In the genomic region with DNA sequence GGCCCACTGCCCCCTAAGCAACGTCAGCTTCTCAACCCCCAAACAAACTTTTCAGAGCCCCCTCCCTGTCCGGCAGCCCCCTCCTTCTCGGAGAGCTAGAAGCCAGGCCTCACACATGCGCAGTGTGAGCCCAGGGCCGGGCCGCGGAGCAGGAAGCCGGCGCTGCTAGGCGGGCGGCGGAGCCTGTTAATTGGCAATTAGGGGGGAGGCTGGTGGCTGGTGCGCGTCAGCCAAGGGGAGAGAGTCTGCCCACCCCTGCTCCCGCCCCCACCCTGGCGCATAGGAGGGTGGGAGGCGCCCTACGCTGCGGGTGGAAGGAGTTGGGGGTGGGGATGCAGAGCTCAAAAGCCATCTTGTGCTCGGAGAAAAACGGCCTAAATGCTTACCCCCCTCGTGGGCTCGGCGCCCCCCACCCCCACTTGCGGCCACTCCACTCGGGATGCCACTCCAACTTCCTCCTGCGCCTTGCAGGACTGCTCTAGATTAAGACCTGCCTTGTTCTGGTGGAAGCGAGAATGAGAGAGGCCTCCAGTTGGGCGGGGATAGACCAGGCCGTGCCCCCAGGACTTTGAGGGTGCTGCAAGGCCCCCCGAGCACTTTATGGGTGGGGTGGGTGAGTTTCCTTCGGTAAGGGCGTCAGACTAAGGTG, we compare ENCODE assay signal across 8 mouse cellular contexts. TPM values are rescaled to one million over a fixed set of nuclear protein-coding genes. Genes with fewer than 3 reads are reported as not detected.
DNase-seq lines count a peak whose midpoint lies in the region; ATAC-seq and TF ChIP-seq lines count a peak whose summit lies in the region.
"Had no signal": no experiment of that assay in that cellular context is flagged by ENCODE, and none has a peak within 500 bp of the region (broad histone marks: within the 10 kb centered on the region; RNA-seq: fewer than 3 reads in every experiment).

No protein-coding gene starts in this region.

- peak overlapping the region; percentile 65 for H3K4me2 ChIP-seq in CH12.LX (ENCODE audit: insufficient read depth, low read depth, poor library complexity, severe bottlenecking)
- H3K4me2 ChIP-seq in forebrain, embryonic 12.5 days: peak overlapping the region; percentile 47

- peaks cover 11 to 59% of the 10 kb centered on the region in 2 experiments for H3K4me1 ChIP-seq in CH12.LX (ENCODE audit: control insufficient read depth in 1 of 2, insufficient read depth in 2 of 2)
- H3K4me1 ChIP-seq in forebrain, embryonic 12.5 days: peaks cover 8% of the 10 kb centered on the region
- H3K4me1 ChIP-seq in midbrain, embryonic 10.5 days: peaks cover 14% of the 10 kb centered on the region

- no peak for TF ChIP-seq RAD21 in CH12.LX (IDR thresholded peaks at IDR 0.05; ENCODE audit: low read depth, low read length)

- TF ChIP-seq EP300 in CH12.LX (IDR thresholded peaks at IDR 0.05; ENCODE audit: low read length): no peak

- peak overlapping the region; percentile 84 for H3K9ac ChIP-seq in CH12.LX (ENCODE audit: insufficient read depth, low read depth)
- no peak overlapping the region for H3K9ac ChIP-seq in forebrain, embryonic 12.5 days

- peak overlapping the region; percentile 63 to 87 (median 66) for H3K4me3 ChIP-seq in CH12.LX (replicated peaks in 1 of 3; ENCODE audit: low read depth in 2 of 3, low read length in 2 of 3, poor library complexity in 1 of 3)
- peak overlapping the region; percentile 29 for H3K4me3 ChIP-seq in forebrain, embryonic 12.5 days (replicated peaks)
- peak overlapping the region; percentile 47 for H3K4me3 ChIP-seq in midbrain, embryonic 10.5 days

- DNase-seq in CH12.LX (ENCODE audit: extremely low read depth): peak; percentile 98
- DNase-seq in heart, postnatal 25 days (ENCODE audit: low spot score): peak; percentile 17
- peak; percentile 92 to 96 for DNase-seq in kidney, postnatal 4 days
- DNase-seq in midbrain, embryonic 10.5 days (ENCODE audit: low spot score): no peak
- DNase-seq in thymus, postnatal 0 days (ENCODE audit: low spot score): peak; percentile 21

- under 1% methylated on average over 33 of the region's 33 CpGs for WGBS in forebrain, embryonic 12.5 days
- 0% methylated on average over 33 of the region's 33 CpGs for WGBS in midbrain, embryonic 10.5 days

- peak; percentile 84 for TF ChIP-seq POLR2A in CH12.LX (IDR thresholded peaks at IDR 0.05; ENCODE audit: low read depth, low read length)

- no peaks in the 10 kb centered on the region for H3K9me3 ChIP-seq in CH12.LX (replicated peaks; ENCODE audit: low read length)
- no peaks in the 10 kb centered on the region for H3K9me3 ChIP-seq in forebrain, embryonic 12.5 days
- H3K9me3 ChIP-seq in midbrain, embryonic 10.5 days (replicated peaks): no peaks in the 10 kb centered on the region

- peak; percentile 84 for ATAC-seq in activated CD4-positive, CD25-positive, alpha-beta regulatory T cell, adult 4 months
- ATAC-seq in forebrain, embryonic 12.5 days (ENCODE audit: low FRiP score): peak; percentile 81; the same call in 1 of the 2 replicates

- H3K36me3 ChIP-seq in CH12.LX (replicated peaks in 1 of 2; ENCODE audit: control insufficient read depth in 1 of 2, insufficient read depth in 1 of 2, low read length in 1 of 2): no peaks in the 10 kb centered on the region
- H3K36me3 ChIP-seq in forebrain, embryonic 12.5 days (replicated peaks): no peaks in the 10 kb centered on the region
- H3K36me3 ChIP-seq in midbrain, embryonic 10.5 days: no peaks in the 10 kb centered on the region

- H3K27me3 ChIP-seq in CH12.LX (replicated peaks): peaks cover 11% of the 10 kb centered on the region
- peaks cover 99% of the 10 kb centered on the region for H3K27me3 ChIP-seq in forebrain, embryonic 12.5 days
- H3K27me3 ChIP-seq in midbrain, embryonic 10.5 days (ENCODE audit: low read depth, poor library complexity, severe bottlenecking): peaks cover 100% of the 10 kb centered on the region

- in situ Hi-C loops in CH12.LX (cut with MboI; ENCODE audit: low pct_ligation_motif_present, low pct_unique_long_range_greater_than_20kb, low sequenced_read_pairs): no loop called here

- no peaks in the 10 kb centered on the region for H3K79me2 ChIP-seq in CH12.LX (replicated peaks; ENCODE audit: control insufficient read depth, extremely low read depth, insufficient read depth, poor library complexity, severe bottlenecking)

- peak overlapping the region; percentile 64 for H3K27ac ChIP-seq in CH12.LX (ENCODE audit: insufficient read depth, low read depth)
- H3K27ac ChIP-seq in forebrain, embryonic 12.5 days: no peak overlapping the region
- no peak overlapping the region for H3K27ac ChIP-seq in midbrain, embryonic 10.5 days (replicated peaks)

- dilution Hi-C loops in CH12.LX (cut with MboI; ENCODE audit: extremely low pct_ligation_motif_present, extremely low pct_unique_long_range_greater_than_20kb, low sequenced_read_pairs): loop anchor here (10.0 kb wide), 1 partner anchor 175 kb away; no protein-coding TSS in a partner anchor

- TF ChIP-seq CTCF in CH12.LX (conservative IDR thresholded peaks at IDR 0.05 in 1 of 2, IDR thresholded peaks at IDR 0.05 in 1 of 2; ENCODE audit: low read depth in 2 of 2, low read length in 2 of 2): no peak

- intact Hi-C loops in heart, postnatal 25 days (cut with DNase I): no loop called here

TF ChIP-seq in CH12.LX, 34 proteins besides CTCF, POLR2A, EP300 and RAD21 (continues in another document):
- peak; percentile 97 for TF ChIP-seq NRF1 (IDR thresholded peaks at IDR 0.05; ENCODE audit: low read depth, low read length)
- TF ChIP-seq KAT2A (IDR thresholded peaks at IDR 0.05; ENCODE audit: insufficient replicate concordance, low read length): no peak
- peak; percentile 53; the same call in 1 of the 2 replicates for TF ChIP-seq HCFC1 (IDR thresholded peaks at IDR 0.05; ENCODE audit: low read depth, low read length)
- TF ChIP-seq TBP (conservative IDR thresholded peaks at IDR 0.05; ENCODE audit: low read depth, low read length): 0 out of 2 replicates have a peak, but pooled peaks have one; percentile 6
- no peak for TF ChIP-seq MXI1 (IDR thresholded peaks at IDR 0.05; ENCODE audit: low read depth, low read length)
- peak; percentile 41; the same call in 1 of the 2 replicates for TF ChIP-seq IRF4 (IDR thresholded peaks at IDR 0.05; ENCODE audit: low read depth, low read length)
- no peak; the same call in 1 of the 2 replicates for TF ChIP-seq BHLHE40 (IDR thresholded peaks at IDR 0.05; ENCODE audit: low read depth, low read length)
- peak; percentile 83 for TF ChIP-seq CHD2 (IDR thresholded peaks at IDR 0.05; ENCODE audit: low read length)
- 0 out of 2 replicates have a peak, but pooled peaks have one; percentile 57 for TF ChIP-seq CHD1 (IDR thresholded peaks at IDR 0.05; ENCODE audit: low read depth, low read length)
- TF ChIP-seq UBTF (IDR thresholded peaks at IDR 0.05; ENCODE audit: low read depth, low read length): no peak

RNA-seq across cellular contexts. Expression of a gene that starts 1.2 kb away (rescaled TPM):
- total RNA-seq in CH12.LX (2012; rRNA removed): 0.42 and 0.76 TPM in 2 replicates
- 0.59 and 0.79 TPM in 2 replicates for total RNA-seq in CH12.LX (2014; rRNA removed)
- 2.9 and 4.5 TPM in 2 replicates for polyA plus RNA-seq in CH12.LX (2012; ENCODE audit: insufficient read length, low read depth)
- not detected for polyA plus RNA-seq in activated CD4-positive, CD25-positive, alpha-beta regulatory T cell, adult 4 months (2017; shearing (Covaris generic))
- polyA plus RNA-seq in forebrain, embryonic 12.5 days (2016; fragmentation: Nextera tagmentation; extraction: Ambion mirVana): not detected in 2 replicates
- total RNA-seq in heart, postnatal 25 days (2021): not detected
- not detected in 2 replicates for polyA plus RNA-seq in midbrain, embryonic 10.5 days (2016; fragmentation: Nextera tagmentation; extraction: Ambion mirVana)
- polyA plus RNA-seq in thymus, postnatal 0 days (2015; fragmentation: Nextera tagmentation; extraction: Ambion mirVana): 0.14 TPM in 1 of 2 replicates, not detected in the other
- total RNA-seq: left cerebral cortex, postnatal 10 days had no signal

RNA-seq across cellular contexts. Expression of a gene that starts 8.9 kb away (rescaled TPM):
- total RNA-seq in CH12.LX (2012; rRNA removed) (not detected in 2 replicates), CH12.LX (2014; rRNA removed) (not detected in 2 replicates)
- not detected in 2 replicates for polyA plus RNA-seq in CH12.LX (2012; ENCODE audit: insufficient read length, low read depth)
- under 1 TPM in 1 of 2 experiments, not detected in 1; 0.15 TPM for polyA plus RNA-seq in activated CD4-positive, CD25-positive, alpha-beta regulatory T cell, adult 4 months (2017; shearing (Covaris generic))
- polyA plus RNA-seq in forebrain, embryonic 12.5 days (2016; fragmentation: Nextera tagmentation; extraction: Ambion mirVana): not detected in 2 replicates
- not detected for total RNA-seq in heart, postnatal 25 days (2021)
- polyA plus RNA-seq in midbrain, embryonic 10.5 days (2016; fragmentation: Nextera tagmentation; extraction: Ambion mirVana): not detected in 2 replicates
- not detected in 2 replicates for polyA plus RNA-seq in thymus, postnatal 0 days (2015; fragmentation: Nextera tagmentation; extraction: Ambion mirVana)
- total RNA-seq: left cerebral cortex, postnatal 10 days had no signal

RNA-seq across cellular contexts. Expression of a gene that starts 19.4 kb away (rescaled TPM):
- total RNA-seq in CH12.LX (2012; rRNA removed): 5.7 and 7.8 TPM in 2 replicates
- 8.6 and 10.4 TPM in 2 replicates for total RNA-seq in CH12.LX (2014; rRNA removed)
- polyA plus RNA-seq in CH12.LX (2012; ENCODE audit: insufficient read length, low read depth): 31.7 and 37.0 TPM in 2 replicates
- not detected for polyA plus RNA-seq in activated CD4-positive, CD25-positive, alpha-beta regulatory T cell, adult 4 months (2017; shearing (Covaris generic))
- not detected in 2 replicates for polyA plus RNA-seq in forebrain, embryonic 12.5 days (2016; fragmentation: Nextera tagmentation; extraction: Ambion mirVana)
- not detected for total RNA-seq in heart, postnatal 25 days (2021)
- not detected in 2 replicates for polyA plus RNA-seq in midbrain, embryonic 10.5 days (2016; fragmentation: Nextera tagmentation; extraction: Ambion mirVana)
- polyA plus RNA-seq in thymus, postnatal 0 days (2015; fragmentation: Nextera tagmentation; extraction: Ambion mirVana): 0.07 and 0.17 TPM in 2 replicates
- total RNA-seq: left cerebral cortex, postnatal 10 days had no signal

RNA-seq across cellular contexts. Expression of a gene that starts 23.1 kb away (rescaled TPM):
- total RNA-seq in CH12.LX (2012; rRNA removed): not detected in 2 replicates
- total RNA-seq in CH12.LX (2014; rRNA removed): 0.12 TPM in 1 of 2 replicates, not detected in the other
- 0.20 and 0.26 TPM in 2 replicates for polyA plus RNA-seq in CH12.LX (2012; ENCODE audit: insufficient read length, low read depth)
- not detected for polyA plus RNA-seq in activated CD4-positive, CD25-positive, alpha-beta regulatory T cell, adult 4 months (2017; shearing (Covaris generic))
- not detected in 2 replicates for polyA plus RNA-seq in forebrain, embryonic 12.5 days (2016; fragmentation: Nextera tagmentation; extraction: Ambion mirVana)
- not detected for total RNA-seq in heart, postnatal 25 days (2021)
- polyA plus RNA-seq in midbrain, embryonic 10.5 days (2016; fragmentation: Nextera tagmentation; extraction: Ambion mirVana): not detected in 2 replicates
- not detected in 2 replicates for polyA plus RNA-seq in thymus, postnatal 0 days (2015; fragmentation: Nextera tagmentation; extraction: Ambion mirVana)
- total RNA-seq: left cerebral cortex, postnatal 10 days had no signal

RNA-seq across cellular contexts. Expression of a gene that starts 32.1 kb away (rescaled TPM):
- total RNA-seq in CH12.LX (2012; rRNA removed): not detected in 2 replicates
- 0.15 TPM in 1 of 2 replicates, not detected in the other for total RNA-seq in CH12.LX (2014; rRNA removed)
- 0.16 and 0.22 TPM in 2 replicates for polyA plus RNA-seq in CH12.LX (2012; ENCODE audit: insufficient read length, low read depth)
- polyA plus RNA-seq in activated CD4-positive, CD25-positive, alpha-beta regulatory T cell, adult 4 months (2017; shearing (Covaris generic)): not detected
- not detected in 2 replicates for polyA plus RNA-seq in forebrain, embryonic 12.5 days (2016; fragmentation: Nextera tagmentation; extraction: Ambion mirVana)
- total RNA-seq in heart, postnatal 25 days (2021): not detected
- polyA plus RNA-seq in midbrain, embryonic 10.5 days (2016; fragmentation: Nextera tagmentation; extraction: Ambion mirVana): 0.04 and 0.06 TPM in 2 replicates
- polyA plus RNA-seq in thymus, postnatal 0 days (2015; fragmentation: Nextera tagmentation; extraction: Ambion mirVana): 0.16 TPM in 1 of 2 replicates, not detected in the other
- total RNA-seq: left cerebral cortex, postnatal 10 days had no signal

Comparison
In these comparisons a context has a peak if more than half of its experiments do, and no peak if none do; other contexts are left out.
1. RNA of a gene that starts 19.4 kb away (polyA plus RNA-seq): 31.7 to 37.0 TPM in CH12.LX; 0.07 to 0.17 TPM in thymus, postnatal 0 days, not detected in midbrain, embryonic 10.5 days, not detected in activated CD4-positive, CD25-positive, alpha-beta regulatory T cell, adult 4 months and not detected in forebrain, embryonic 12.5 days; every median in the first group is over 10 times any median in the second.
2. Peak in every context shown above with its lines, with median percentiles within 50 percentile points of each other: H3K4me3 ChIP-seq.